Mouse (Mus musculus) CH12.LX (cell line): ENCODE data around the gene Kif19a. TPM values are rescaled to one million over a fixed set of nuclear protein-coding genes. Genes with fewer than 3 reads are reported as not detected.
A peak's percentile ranks its signal among the peaks of the same experiment; 100 is the strongest.

ENCODE experiments used
- DNase-seq: peaks from one replicate; pipeline ENCODE4 v3.0.0-alpha.2; 2013; ENCODE audit errors: extremely low read depth
- H3K27ac ChIP-seq: 2 replicates; pipeline ENCODE4 v1.5.1; 2012; ENCODE audit warnings: low read depth, mild to moderate bottlenecking, control low read depth, moderate library complexity; ENCODE audit not compliant: insufficient read depth
- H3K27me3 ChIP-seq: replicated peaks from 2 replicates; pipeline ENCODE3; 2012; ENCODE audit warnings: inconsistent platforms
- H3K36me3 ChIP-seq, 2 experiments: replicated peaks in 1 of 2; 2 replicates each; pipeline versions ENCODE3 to v1.6.1; 2012; ENCODE audit warnings: inconsistent platforms in 1 of 2, low read length in 1 of 2, mild to moderate bottlenecking in 1 of 2, mixed read lengths in 1 of 2, moderate library complexity in 1 of 2; ENCODE audit not compliant: control insufficient read depth in 1 of 2, insufficient read depth in 1 of 2
- H3K4me1 ChIP-seq, 2 experiments: 2 replicates each; pipeline ENCODE4 v1.6.1; 2012; ENCODE audit warnings: inconsistent platforms in 1 of 2, moderate library complexity in 1 of 2; ENCODE audit not compliant: insufficient read depth in 2 of 2, control insufficient read depth in 1 of 2
- H3K4me2 ChIP-seq: 2 replicates; pipeline ENCODE4 v1.6.1; 2012; ENCODE audit warnings: low read depth, mild to moderate bottlenecking, control low read depth; ENCODE audit not compliant: poor library complexity, insufficient read depth, severe bottlenecking
- H3K4me3 ChIP-seq, 3 experiments: fragments of 150-350 bp in 1 of 3; sonication (generic) in 1 of 3; replicated peaks in 1 of 3; 2 replicates each; pipeline versions ENCODE3 to v1.5.1; 2011 to 2012; ENCODE audit warnings: low read depth in 2 of 3, low read length in 2 of 3, mild to moderate bottlenecking in 2 of 3, moderate library complexity in 2 of 3, control low read depth in 1 of 3, improper control_type of control experiment in 1 of 3, inconsistent platforms in 1 of 3, mixed read lengths in 1 of 3; ENCODE audit not compliant: poor library complexity in 1 of 3
- H3K79me2 ChIP-seq: replicated peaks from 2 replicates; pipeline ENCODE4 v1.6.1; 2012; ENCODE audit warnings: mild to moderate bottlenecking, moderate library complexity; ENCODE audit not compliant: control insufficient read depth, poor library complexity, insufficient read depth, severe bottlenecking; ENCODE audit errors: extremely low read depth
- H3K9ac ChIP-seq: 2 replicates; pipeline ENCODE4 v1.6.1; 2012; ENCODE audit warnings: low read depth, mild to moderate bottlenecking, control low read depth, moderate library complexity; ENCODE audit not compliant: insufficient read depth
- H3K9me3 ChIP-seq: replicated peaks from 2 replicates; pipeline ENCODE3; 2012; ENCODE audit warnings: low read length, inconsistent platforms, mixed read lengths
- BHLHE40 ChIP-seq: IDR thresholded peaks from 2 replicates; pipeline ENCODE4 v1.6.1; 2011; ENCODE audit warnings: mild to moderate bottlenecking, low read depth, low read length, improper control_type of control experiment
- CHD1 ChIP-seq: IDR thresholded peaks from 2 replicates; pipeline ENCODE4 v1.6.1; 2012; ENCODE audit warnings: low read depth, low read length, improper control_type of control experiment, inconsistent platforms
- CTCF ChIP-seq, 2 experiments: IDR thresholded peaks in 1 of 2; conservative IDR thresholded peaks in 1 of 2; 2 replicates each; pipeline ENCODE4 v1.5.1; 2011 to 2012; ENCODE audit warnings: low read depth in 2 of 2, low read length in 2 of 2, improper control_type of control experiment in 1 of 2, inconsistent platforms in 1 of 2, mild to moderate bottlenecking in 1 of 2, moderate library complexity in 1 of 2
- HCFC1 ChIP-seq: IDR thresholded peaks from 2 replicates; pipeline ENCODE4 v1.6.1; 2012; ENCODE audit warnings: low read depth, mild to moderate bottlenecking, inconsistent platforms, low read length, improper control_type of control experiment
- IRF4 ChIP-seq: IDR thresholded peaks from 2 replicates; pipeline ENCODE4 v1.6.1; 2014; ENCODE audit warnings: low read depth, mild to moderate bottlenecking, inconsistent platforms, low read length, improper control_type of control experiment
- JUND ChIP-seq: conservative IDR thresholded peaks from 2 replicates; pipeline ENCODE4 v1.6.1; 2011; ENCODE audit warnings: low read depth, low read length, improper control_type of control experiment
- KAT2A ChIP-seq: IDR thresholded peaks from 2 replicates; pipeline ENCODE4 v1.6.1; 2012; ENCODE audit warnings: low read length, improper control_type of control experiment, inconsistent platforms; ENCODE audit not compliant: insufficient replicate concordance
- MAFK ChIP-seq: IDR thresholded peaks from 2 replicates; pipeline ENCODE4 v1.6.1; 2011; ENCODE audit warnings: low read length, improper control_type of control experiment; ENCODE audit not compliant: insufficient replicate concordance
- MAZ ChIP-seq: IDR thresholded peaks from 2 replicates; pipeline ENCODE4 v1.6.1; 2012; ENCODE audit warnings: low read depth, mild to moderate bottlenecking, inconsistent platforms, low read length, improper control_type of control experiment, moderate library complexity
- MEF2A ChIP-seq: IDR thresholded peaks from 2 replicates; pipeline ENCODE4 v1.6.1; 2014; ENCODE audit warnings: low read depth, mild to moderate bottlenecking, inconsistent platforms, low read length, improper control_type of control experiment, borderline replicate concordance
- NELFE ChIP-seq: IDR thresholded peaks from 2 replicates; pipeline ENCODE4 v1.6.1; 2011; ENCODE audit warnings: low read depth, low read length, improper control_type of control experiment
- NRF1 ChIP-seq: IDR thresholded peaks from 2 replicates; pipeline ENCODE4 v1.6.1; 2014; ENCODE audit warnings: low read depth, mild to moderate bottlenecking, inconsistent platforms, low read length, improper control_type of control experiment, moderate library complexity
- PAX5 ChIP-seq: IDR thresholded peaks from 2 replicates; pipeline ENCODE4 v1.6.1; 2012; ENCODE audit warnings: low read length, inconsistent platforms, mixed read lengths
- POLR2AphosphoS2 ChIP-seq: IDR thresholded peaks from 2 replicates; pipeline ENCODE4 v1.6.1; 2011; ENCODE audit warnings: low read depth, low read length, improper control_type of control experiment
- RAD21 ChIP-seq: IDR thresholded peaks from 2 replicates; pipeline ENCODE4 v1.6.1; 2011; ENCODE audit warnings: low read depth, mild to moderate bottlenecking, low read length, improper control_type of control experiment, moderate library complexity
- SMC3 ChIP-seq: IDR thresholded peaks from 2 replicates; pipeline ENCODE4 v1.6.1; 2011; ENCODE audit warnings: low read depth, low read length, improper control_type of control experiment
- TCF12 ChIP-seq: IDR thresholded peaks from 2 replicates; pipeline ENCODE4 v1.6.1; 2014; ENCODE audit warnings: low read depth, mild to moderate bottlenecking, inconsistent platforms, low read length, improper control_type of control experiment
- ZMIZ1 ChIP-seq: IDR thresholded peaks from 2 replicates; pipeline ENCODE4 v1.6.1; 2012; ENCODE audit warnings: low read depth, mild to moderate bottlenecking, inconsistent platforms, low read length, improper control_type of control experiment
- ZNF384 ChIP-seq: IDR thresholded peaks from 2 replicates; pipeline ENCODE4 v1.6.1; 2012; ENCODE audit warnings: low read depth, low read length, improper control_type of control experiment, inconsistent platforms
- dilution Hi-C: fragments of 300-500 bp; cut with MboI; formaldehyde crosslinking; loops from 2 replicates; pipeline ENCODE4 v1.14.3; 2020; ENCODE audit warnings: low sequenced_read_pairs; ENCODE audit not compliant: extremely low pct_unique_long_range_greater_than_20kb, extremely low pct_ligation_motif_present
- in situ Hi-C: fragments of 300-500 bp; cut with MboI; formaldehyde crosslinking; loops from 3 replicates; pipeline ENCODE4 v1.14.3; 2019; ENCODE audit warnings: low sequenced_read_pairs, low pct_ligation_motif_present, low pct_unique_long_range_greater_than_20kb, mixed read lengths
- polyA plus RNA-seq: library from polyadenylated mRNA; unstranded; fragments of >175 nt; gene quantifications from 2 replicates; pipeline ENCODE4 v1.2.1, GENCODE M21; 2012; ENCODE audit warnings: low read depth; ENCODE audit not compliant: insufficient read length
- total RNA-seq, 2 experiments: library from RNA; depleted of rRNA; stranded (reverse); fragments of 300-350 nt in 1 of 2; fragments of >200 nt in 1 of 2; gene quantifications; 2 replicates each; pipeline ENCODE4 v1.2.3; 2012 to 2014

Gene Kif19a
- total and polyA plus RNA-seq, 3 experiments: 1.4 to 8.2 (median 1.9) TPM

GRCm38 (mm10) chr11:114736111-114736510 is 29.1 kb upstream of the Kif19a start:
- no peak overlapping the region for H3K4me3 ChIP-seq
- no peak overlapping the region for H3K9ac ChIP-seq
- H3K27ac ChIP-seq: no peak overlapping the region
- no peak for DNase-seq
- H3K36me3 ChIP-seq: no peaks in the 10 kb centered on the region
- no peak overlapping the region for H3K4me2 ChIP-seq
- peaks cover 22% of the 10 kb centered on the region for H3K27me3 ChIP-seq
- in situ Hi-C loops (loop anchor here (5.0 kb wide), 1 partner anchor 141 kb away; no protein-coding TSS in a partner anchor), dilution Hi-C loops (no loop called here)
- H3K79me2 ChIP-seq: no peaks in the 10 kb centered on the region
- no peaks in the 10 kb centered on the region for H3K9me3 ChIP-seq
- TF ChIP-seq NRF1: no peak
- no peak for TF ChIP-seq MAFK
- TF ChIP-seq CTCF (conservative IDR thresholded peaks at IDR 0.05 in 1 of 2, IDR thresholded peaks at IDR 0.05 in 1 of 2; ENCODE audit: low read depth in 2 of 2, low read length in 2 of 2): peak in 1 of 2 experiments; percentile 36; a peak in 2 of 4 replicates
- TF ChIP-seq IRF4: no peak
- no peak for TF ChIP-seq NELFE
- TF ChIP-seq TCF12: no peak
- TF ChIP-seq MAZ: no peak
- no peak for TF ChIP-seq PAX5
- no peak for TF ChIP-seq KAT2A
- TF ChIP-seq RAD21: peak; percentile 36
- no peak for TF ChIP-seq ZNF384
- TF ChIP-seq, all 38 proteins: peak for 2
- peaks cover 11 to 14% of the 10 kb centered on the region in 2 experiments for H3K4me1 ChIP-seq

GRCm38 (mm10) chr11:114736913-114737624 is 28.1 kb upstream of the Kif19a start:
- Histone ChIP-seq H3K27me3 (peaks cover 22% of the 10 kb centered on the region), H3K4me2 (no peak overlapping the region; the same call in 1 of the 2 replicates), H3K27ac (no peak overlapping the region), H3K4me1 (peaks cover 18 to 23% of the 10 kb centered on the region in 2 experiments), H3K9me3 (no peaks in the 10 kb centered on the region), H3K4me3 (no peak overlapping the region), H3K36me3 (no peaks in the 10 kb centered on the region), H3K79me2 (no peaks in the 10 kb centered on the region), H3K9ac (no peak overlapping the region)
- TF ChIP-seq MEF2A: no peak
- TF ChIP-seq HCFC1: no peak
- TF ChIP-seq SMC3: peak; percentile 56
- TF ChIP-seq BHLHE40: no peak
- peak; percentile 74 to 76 for TF ChIP-seq CTCF (conservative IDR thresholded peaks at IDR 0.05 in 1 of 2, IDR thresholded peaks at IDR 0.05 in 1 of 2; ENCODE audit: low read depth in 2 of 2, low read length in 2 of 2)
- TF ChIP-seq JUND: no peak
- no peak for TF ChIP-seq POLR2AphosphoS2
- peak; percentile 63 for TF ChIP-seq RAD21
- no peak for TF ChIP-seq ZMIZ1
- TF ChIP-seq CHD1: no peak
- peak; percentile 51 for DNase-seq
- dilution Hi-C loops (no loop called here), in situ Hi-C loops (loop anchor here (5.0 kb wide), 1 partner anchor 140 kb away; no protein-coding TSS in a partner anchor)
